Mouse (Mus musculus) brain, embryonic 14.5 days (tissue): ENCODE measurements around the gene Brwd1. TPM values are rescaled to one million over a fixed set of nuclear protein-coding genes. Genes with fewer than 3 reads are reported as not detected.
"Not testable (repeated sequence)": the region's sequence is repeated elsewhere in the genome, so short reads cannot be mapped to it uniquely, and the experiment has no call there.

Experiments used
- DNase-seq: peaks from one replicate; pipeline ENCODE4 v3.0.0-alpha.2; 2011; ENCODE audit warnings: low read depth
- CTCF ChIP-seq: fragments of 200-500 bp; IDR thresholded peaks from 2 replicates; pipeline ENCODE4 v1.5.1; 2012; ENCODE audit warnings: inconsistent platforms, mild to moderate bottlenecking, moderate library complexity, borderline replicate concordance; ENCODE audit not compliant: insufficient read depth, insufficient read length; ENCODE audit errors: extremely low read depth
- POLR2A ChIP-seq: fragments of 200-500 bp; IDR thresholded peaks from 2 replicates; pipeline ENCODE4 v1.6.1; 2012; ENCODE audit warnings: mild to moderate bottlenecking, inconsistent platforms, borderline replicate concordance; ENCODE audit not compliant: poor library complexity, insufficient read depth, insufficient read length, severe bottlenecking; ENCODE audit errors: extremely low read depth
- polyA plus RNA-seq: library from polyadenylated mRNA; depleted of rRNA; stranded (reverse); fragments of >200 nt; gene quantifications from 2 replicates; pipeline ENCODE4 v1.2.3, GENCODE M21; 2012

Gene Brwd1
- polyA plus RNA-seq, 1 experiment = 181 TPM

GRCm38 (mm10) chr16:95999291-95999690, 83.0 kb downstream of the Brwd1 start:
- TF ChIP-seq POLR2A (no peak), CTCF (no peak)
- no peak for DNase-seq

GRCm38 (mm10) chr16:95996156-95996555, 86.2 kb downstream of the Brwd1 start:
- no peak for TF ChIP-seq POLR2A
- no peak for TF ChIP-seq CTCF
- DNase-seq = no peak

- not testable (repeated sequence) for DNase-seq
Measured at GRCm38 (mm10) chr16:95994576-95994975, 87.8 kb downstream of the Brwd1 start.

GRCm38 (mm10) chr16:95992596-95992995, 89.7 kb downstream of the Brwd1 start:
- DNase-seq = no peak
- TF ChIP-seq CTCF = no peak
- TF ChIP-seq POLR2A = no peak

GRCm38 (mm10) chr16:95991122-95991900, 91.0 kb downstream of the Brwd1 start:
- peak; percentile 23 for DNase-seq
- no peak for TF ChIP-seq CTCF
- TF ChIP-seq POLR2A = no peak; the same call in 1 of the 2 replicates

GRCm38 (mm10) chr16:95990462-95991121, 91.7 kb downstream of the Brwd1 start, which contains the start of gene Psmg1:
Gene Psmg1 (minus strand): TSS chr16:95990960.
- TF ChIP-seq POLR2A (peak; percentile 88), CTCF (no peak)
- peak; percentile 98 for DNase-seq

- TF ChIP-seq CTCF = no peak
- TF ChIP-seq POLR2A = no peak
- no peak for DNase-seq
Measured at GRCm38 (mm10) chr16:95984911-95985310, 97.4 kb downstream of the Brwd1 start.

GRCm38 (mm10) chr16:95983601-95984000, 98.7 kb downstream of the Brwd1 start:
- DNase-seq = peak; percentile 17
- TF ChIP-seq CTCF (peak; percentile 58; the same call in 1 of the 2 replicates), POLR2A (no peak)

- TF ChIP-seq CTCF (no peak), POLR2A (no peak)
- DNase-seq = no peak
Measured at GRCm38 (mm10) chr16:95970841-95971240, 111.5 kb downstream of the Brwd1 start.

- TF ChIP-seq CTCF (no peak), POLR2A (no peak)
- no peak for DNase-seq
Measured at GRCm38 (mm10) chr16:95967455-95967854, 114.9 kb downstream of the Brwd1 start.

- TF ChIP-seq POLR2A (no peak), CTCF (peak; percentile 48; the same call in 1 of the 2 replicates)
- DNase-seq = peak; percentile 59
Measured at GRCm38 (mm10) chr16:95964427-95965023, 117.8 kb downstream of the Brwd1 start.

GRCm38 (mm10) chr16:95961484-95961883, 120.8 kb downstream of the Brwd1 start:
- DNase-seq = not testable (repeated sequence)

GRCm38 (mm10) chr16:95960689-95961088, 121.6 kb downstream of the Brwd1 start:
- not testable (repeated sequence) for DNase-seq
